Mouse (Mus musculus) lung, embryonic 14.5 days (tissue): ENCODE measurements around the gene Tmem11. TPM values are rescaled to one million over a fixed set of nuclear protein-coding genes. Genes with fewer than 3 reads are reported as not detected.

Experiments used
- ATAC-seq: fragments of 200-750 bp; cut with Nextera tagmentation; 2 replicates; pipeline ENCODE4 v1.8.0; 2017; ENCODE audit warnings: mild to moderate bottlenecking, moderate TSS enrichment, moderate library complexity; ENCODE audit not compliant: insufficient read depth
- DNase-seq: peaks from one replicate; pipeline ENCODE4 v3.0.0-alpha.2; 2015
- H3K27ac ChIP-seq: fragments of 300-500 bp; sonication (generic); 2 replicates; pipeline ENCODE4 v1.5.1; 2014; ENCODE audit warnings: low read depth, mild to moderate bottlenecking, moderate library complexity
- H3K27me3 ChIP-seq: fragments of 300-500 bp; sonication (generic); 2 replicates; pipeline ENCODE4 v1.6.1; 2014; ENCODE audit warnings: low read length, control low read depth; ENCODE audit not compliant: insufficient read depth
- H3K36me3 ChIP-seq: fragments of 300-500 bp; sonication (generic); 2 replicates; pipeline ENCODE4 v1.6.1; 2014; ENCODE audit warnings: control low read depth; ENCODE audit not compliant: insufficient read depth
- H3K4me1 ChIP-seq: fragments of 300-500 bp; sonication (generic); 2 replicates; pipeline ENCODE4 v1.6.1; 2014; ENCODE audit warnings: antibody characterized with exemption, control low read depth; ENCODE audit not compliant: insufficient read depth
- H3K4me2 ChIP-seq: fragments of 300-500 bp; sonication (generic); 2 replicates; pipeline ENCODE4 v1.6.1; 2014; ENCODE audit warnings: mild to moderate bottlenecking
- H3K4me3 ChIP-seq: fragments of 300-500 bp; sonication (generic); 2 replicates; pipeline ENCODE4 v1.5.1; 2014; ENCODE audit warnings: low read depth, low read length
- H3K9ac ChIP-seq: fragments of 300-500 bp; sonication (generic); 2 replicates; pipeline ENCODE4 v1.6.1; 2014
- H3K9me3 ChIP-seq: fragments of 300-500 bp; sonication (generic); 2 replicates; pipeline ENCODE4 v1.6.1; 2016; ENCODE audit warnings: low read depth, low read length, control low read depth
- CTCF ChIP-seq: IDR thresholded peaks from 2 replicates; pipeline ENCODE4 v1.5.1; 2016; ENCODE audit warnings: antibody characterized with exemption, low read depth
- WGBS: fragments of 180-500 bp; shearing (Covaris S2); extraction: QIAGEN DNeasy Blood & Tissue Kit; methylation state at CpG from one replicate; pipeline ENCODE4 v1.1.7; 2014; 5-methylcytosine and 5-hydroxymethylcytosine counted together
- polyA plus RNA-seq: library from polyadenylated mRNA; unstranded; fragments of >200 nt; fragmentation: Nextera tagmentation; extraction: Ambion mirVana; gene quantifications from 2 replicates; pipeline ENCODE4 v1.2.1, GENCODE M21; 2014

Tmem11 gene
- polyA plus RNA-seq, 1 experiment from 2014 or later = 73.4 TPM

DNA sequence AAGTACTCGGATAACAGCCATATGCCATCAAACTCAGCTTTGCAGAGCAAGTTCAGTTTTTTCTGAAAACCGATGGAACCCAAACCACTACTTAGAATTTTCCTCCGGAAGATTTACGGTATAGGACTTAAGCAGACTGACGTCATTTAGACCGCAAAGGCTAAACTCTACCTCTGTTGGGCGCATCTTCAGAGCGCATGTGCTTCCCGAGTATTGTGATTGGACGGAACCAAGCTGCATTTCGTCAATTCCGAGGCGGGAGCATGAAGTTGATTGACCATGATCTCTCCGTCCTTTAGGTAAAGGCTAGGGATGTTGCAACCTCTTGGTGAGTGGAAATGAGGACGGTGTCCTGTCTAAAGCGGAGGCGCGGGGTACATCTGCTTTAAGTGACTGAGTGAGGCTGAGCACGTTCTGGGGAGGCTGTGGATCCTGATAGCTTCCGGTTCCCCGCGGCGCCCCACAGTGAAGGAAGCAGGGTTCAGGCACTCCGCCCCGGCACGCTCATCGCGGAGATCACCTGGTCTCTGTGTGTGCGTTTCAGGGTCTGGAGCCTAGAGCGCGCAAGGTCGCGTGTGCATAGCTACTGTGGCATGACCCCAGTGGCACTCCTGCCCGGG, 48.5 kb downstream of the Tmem11 start, which contains the start of gene Dhrs7b:
Gene Dhrs7b (plus strand): TSS at position 199 of the 620 bp plus-strand sequence.
- WGBS = under 1% methylated on average over 34 of the region's 34 CpGs
- H3K27ac ChIP-seq = peak within 1 kb of the TSS; percentile 59; the same call in 1 of the 2 replicates
- ATAC-seq = peak; percentile 98
- no peaks in the 10 kb centered on the region for H3K27me3 ChIP-seq
- H3K4me2 ChIP-seq = peak within 1 kb of the TSS; percentile 81
- H3K4me1 ChIP-seq = peaks cover 7% of the 10 kb centered on the region
- H3K9me3 ChIP-seq = no peaks in the 10 kb centered on the region
- H3K4me3 ChIP-seq = peak within 1 kb of the TSS; percentile 76
- DNase-seq = peak; percentile 96
- H3K36me3 ChIP-seq = no peaks in the 10 kb centered on the region
- TF ChIP-seq CTCF = no peak
- H3K9ac ChIP-seq = peak within 1 kb of the TSS; percentile 74

- H3K27ac ChIP-seq = no peak overlapping the region
- no peak for ATAC-seq
- 20% methylated on average over 2 of the region's 2 CpGs for WGBS
- no peak overlapping the region for H3K4me2 ChIP-seq
- peak; percentile 52 for DNase-seq
- H3K4me3 ChIP-seq = no peak overlapping the region
- no peak overlapping the region for H3K9ac ChIP-seq
- peak; percentile 37; the same call in 1 of the 2 replicates for TF ChIP-seq CTCF
- no peaks in the 10 kb centered on the region for H3K9me3 ChIP-seq
- H3K27me3 ChIP-seq = no peaks in the 10 kb centered on the region
- no peaks in the 10 kb centered on the region for H3K36me3 ChIP-seq
- H3K4me1 ChIP-seq = peaks cover 7% of the 10 kb centered on the region
Observed at GRCm38 (mm10) chr11:60828903-60829302, 50.2 kb downstream of the Tmem11 start.

DNA sequence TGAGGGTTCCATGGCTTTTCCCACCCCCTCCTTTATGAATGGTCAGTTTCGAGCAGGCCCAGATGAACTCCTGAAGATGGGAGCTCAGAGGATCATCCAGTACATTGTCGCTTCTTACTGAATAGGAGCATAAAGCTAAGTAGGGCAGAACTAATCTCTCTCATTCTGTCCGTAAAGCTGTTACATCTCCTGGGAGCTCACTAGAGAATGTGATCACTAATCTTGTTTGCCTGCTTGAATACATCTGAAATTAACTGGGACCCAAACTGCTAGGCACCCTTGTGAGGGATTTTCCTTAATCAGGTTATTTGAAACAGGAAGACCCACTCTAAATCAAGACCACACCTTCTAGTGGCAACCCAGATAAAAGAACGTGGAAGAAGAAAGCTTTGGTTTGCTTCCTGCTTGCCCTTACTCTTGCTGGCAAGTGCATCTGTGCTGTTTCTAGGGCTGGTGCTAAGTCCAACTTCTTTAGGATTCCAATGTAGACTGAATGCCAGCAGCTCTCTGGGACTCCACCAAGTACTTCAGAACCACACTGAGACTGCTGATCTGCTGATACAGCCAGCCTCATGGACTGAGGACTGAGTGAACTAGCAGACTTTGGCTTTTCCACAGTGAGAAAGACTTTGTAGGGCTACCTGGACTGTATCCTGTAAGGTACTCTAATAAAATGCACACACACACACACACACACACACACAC, 51.7 kb downstream of the Tmem11 start:
- Histone ChIP-seq H3K4me2 (no peak overlapping the region), H3K27ac (no peak overlapping the region), H3K36me3 (no peaks in the 10 kb centered on the region), H3K9ac (no peak overlapping the region), H3K4me1 (peaks cover 7% of the 10 kb centered on the region), H3K27me3 (no peaks in the 10 kb centered on the region), H3K4me3 (no peak overlapping the region), H3K9me3 (no peaks in the 10 kb centered on the region)
- DNase-seq = no peak
- no peak for ATAC-seq
- no peak for TF ChIP-seq CTCF
- 55% methylated on average over 4 of the region's 4 CpGs for WGBS

GRCm38 (mm10) chr11:60826700-60827099, 52.4 kb downstream of the Tmem11 start:
- TF ChIP-seq CTCF = no peak

DNA sequence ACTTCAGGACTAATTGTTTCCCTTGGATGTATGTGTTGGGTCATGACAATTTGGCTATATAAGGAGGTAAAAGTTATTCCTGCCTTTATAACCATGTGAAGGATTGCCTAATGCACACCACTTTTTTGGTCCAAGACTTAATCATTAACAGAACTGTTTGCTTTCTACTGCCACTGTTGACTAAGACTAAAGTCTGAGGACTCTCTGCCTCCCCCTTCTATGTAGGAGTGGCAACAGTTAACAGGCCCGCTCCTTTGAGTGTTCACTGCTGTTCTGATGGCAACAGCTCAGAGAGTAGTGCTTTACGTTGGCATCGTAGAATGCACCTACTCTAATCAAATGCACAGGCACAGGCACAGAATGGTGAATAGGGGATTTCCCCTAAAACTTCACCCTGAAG, 53.9 kb downstream of the Tmem11 start:
- H3K9me3 ChIP-seq = no peaks in the 10 kb centered on the region
- H3K36me3 ChIP-seq = no peaks in the 10 kb centered on the region
- H3K27ac ChIP-seq = no peak overlapping the region
- WGBS = 69% methylated on average over 3 of the region's 3 CpGs
- TF ChIP-seq CTCF = no peak
- peak; percentile 63 for DNase-seq
- no peak overlapping the region for H3K9ac ChIP-seq
- no peak overlapping the region for H3K4me2 ChIP-seq
- no peaks in the 10 kb centered on the region for H3K27me3 ChIP-seq
- peak; percentile 44; the same call in 1 of the 2 replicates for ATAC-seq
- H3K4me3 ChIP-seq = no peak overlapping the region
- H3K4me1 ChIP-seq = no peaks in the 10 kb centered on the region

More at GRCm38 (mm10) chr11:60826700-60827099, 52.4 kb downstream of the Tmem11 start:
- no peak overlapping the region for H3K4me2 ChIP-seq
- H3K4me3 ChIP-seq = no peak overlapping the region
- 55% methylated on average over 1 of the region's 1 CpGs for WGBS
- DNase-seq = no peak
- peaks cover 7% of the 10 kb centered on the region for H3K4me1 ChIP-seq
- H3K36me3 ChIP-seq = no peaks in the 10 kb centered on the region
- H3K9ac ChIP-seq = no peak overlapping the region
- H3K9me3 ChIP-seq = no peaks in the 10 kb centered on the region
- H3K27me3 ChIP-seq = no peaks in the 10 kb centered on the region
- H3K27ac ChIP-seq = no peak overlapping the region
- ATAC-seq = no peak

GRCm38 (mm10) chr11:60823771-60824170, 55.3 kb downstream of the Tmem11 start:
- no peak for TF ChIP-seq CTCF
- ATAC-seq (no peak), DNase-seq (no peak)
- no peaks in the 10 kb centered on the region for H3K9me3 ChIP-seq
- WGBS = 61% methylated on average over 2 of the region's 2 CpGs
- no peak overlapping the region for H3K4me3 ChIP-seq
- H3K4me2 ChIP-seq = no peak overlapping the region
- H3K4me1 ChIP-seq = no peaks in the 10 kb centered on the region
- H3K27ac ChIP-seq = no peak overlapping the region
- H3K27me3 ChIP-seq = no peaks in the 10 kb centered on the region
- H3K9ac ChIP-seq = no peak overlapping the region
- no peaks in the 10 kb centered on the region for H3K36me3 ChIP-seq

DNA sequence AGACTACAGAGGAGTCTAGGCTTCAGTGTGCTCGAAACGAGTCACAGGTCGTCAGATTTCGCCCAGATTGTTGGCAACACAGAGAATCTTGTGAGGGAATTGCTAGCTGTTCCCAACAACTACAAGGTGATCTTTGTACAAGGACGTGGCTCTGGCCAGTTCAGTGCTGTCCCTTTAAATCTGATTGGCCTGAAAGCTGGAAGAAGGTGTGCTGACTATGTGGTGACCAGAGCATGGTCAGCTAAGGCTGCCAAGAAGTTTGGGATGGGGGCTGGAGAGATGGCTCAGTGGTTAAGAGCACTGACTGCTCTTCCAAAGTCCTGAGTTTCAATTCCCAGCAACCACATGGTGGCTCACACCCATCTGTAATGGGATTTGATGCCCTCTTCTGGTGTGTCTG, 62.7 kb downstream of the Tmem11 start:
- no peak for TF ChIP-seq CTCF
- no peak overlapping the region for H3K4me2 ChIP-seq
- no peak overlapping the region for H3K27ac ChIP-seq
- no peak for ATAC-seq
- no peaks in the 10 kb centered on the region for H3K9me3 ChIP-seq
- H3K36me3 ChIP-seq = no peaks in the 10 kb centered on the region
- whole genome bisulfite sequencing = 67% methylated on average over 5 of the region's 5 CpGs
- no peak overlapping the region for H3K4me3 ChIP-seq
- H3K9ac ChIP-seq = no peak overlapping the region
- H3K4me1 ChIP-seq = no peaks in the 10 kb centered on the region
- no peak for DNase-seq
- no peaks in the 10 kb centered on the region for H3K27me3 ChIP-seq

Other genes with a start within 250 kb of the Tmem11 start
- gene Llgl1, start 179.5 kb downstream of the Tmem11 start, polyA plus RNA-seq = 64.6 and 69.6 TPM in 2 replicates
- gene Flii, start 152.0 kb downstream of the Tmem11 start, polyA plus RNA-seq = 86.2 and 88.6 TPM in 2 replicates
- gene Mief2, start 150.9 kb downstream of the Tmem11 start, polyA plus RNA-seq = 12.9 and 15.3 TPM in 2 replicates
- gene Top3a, start 101.9 kb downstream of the Tmem11 start, polyA plus RNA-seq = 20.2 and 22.2 TPM in 2 replicates
- gene Smcr8, start 101.7 kb downstream of the Tmem11 start, polyA plus RNA-seq = 6.6 and 8.3 TPM in 2 replicates
- gene Shmt1, start 67.6 kb downstream of the Tmem11 start, polyA plus RNA-seq = 62.0 and 63.6 TPM in 2 replicates
- gene Dhrs7b, start 48.6 kb downstream of the Tmem11 start, polyA plus RNA-seq = 34.4 and 36.3 TPM in 2 replicates
- gene Natd1, start 35.5 kb upstream of the Tmem11 start, polyA plus RNA-seq = 19.1 and 24.5 TPM in 2 replicates
- gene Map2k3, start 52.8 kb upstream of the Tmem11 start, polyA plus RNA-seq = 100.0 and 102 TPM in 2 replicates
- gene Kcnj12, start 143.3 kb upstream of the Tmem11 start, polyA plus RNA-seq = 0.26 and 0.30 TPM in 2 replicates
- gene Tnfrsf13b, start 247.5 kb upstream of the Tmem11 start, polyA plus RNA-seq = 2.3 and 2.4 TPM in 2 replicates